In the genomic region with DNA sequence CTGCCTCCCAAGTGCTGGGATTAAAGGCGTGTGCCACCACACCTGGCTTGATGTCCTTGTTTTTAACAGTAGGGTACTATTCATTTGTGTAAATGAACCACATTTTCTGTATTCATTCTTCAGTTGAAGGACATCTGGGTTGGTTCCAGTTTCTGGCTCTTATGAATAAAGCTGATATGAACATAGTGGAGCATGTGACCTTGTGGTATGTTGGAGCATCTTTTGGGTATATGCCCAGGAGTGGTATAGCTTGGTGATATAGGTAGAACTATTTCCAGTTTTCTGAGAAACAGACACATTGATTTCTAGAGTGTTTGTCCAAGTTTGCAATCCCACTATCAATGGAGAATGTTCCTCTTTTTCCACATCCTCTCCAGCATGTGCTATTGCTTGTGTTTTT, we compare ENCODE assay signal across 32 mouse cellular contexts.
"Had no signal": no experiment of that assay in that cellular context is flagged by ENCODE, and none has a peak within 500 bp of the region (broad histone marks: within the 10 kb centered on the region; RNA-seq: fewer than 3 reads in every experiment).

No protein-coding gene starts in this region.

- H3K4me3 ChIP-seq: limb, embryonic 10.5 days; limb, embryonic 12.5 days; limb, embryonic 13.5 days; limb, embryonic 15.5 days; liver, embryonic 12.5 days; liver, embryonic 13.5 days; liver, embryonic 15.5 days; lung, embryonic 15.5 days; megakaryocyte, embryonic 14.5 days; midbrain, embryonic 10.5 days; midbrain, embryonic 12.5 days; midbrain, embryonic 13.5 days; midbrain, embryonic 15.5 days; myocyte; neural tube, embryonic 12.5 days had no signal

- H3K4me2 ChIP-seq: limb, embryonic 12.5 days; limb, embryonic 13.5 days; limb, embryonic 15.5 days; liver, embryonic 11.5 days; liver, embryonic 12.5 days; liver, embryonic 13.5 days; liver, embryonic 15.5 days; lung, embryonic 14.5 days; lung, embryonic 15.5 days; midbrain, embryonic 11.5 days; midbrain, embryonic 12.5 days; midbrain, embryonic 13.5 days; midbrain, embryonic 15.5 days; neural tube, embryonic 12.5 days had no signal

- H3K27ac ChIP-seq: limb, embryonic 10.5 days; limb, embryonic 12.5 days; limb, embryonic 13.5 days; limb, embryonic 15.5 days; liver, embryonic 12.5 days; liver, embryonic 13.5 days; liver, embryonic 14.5 days; liver, embryonic 15.5 days; lung, embryonic 15.5 days; macrophage; midbrain, embryonic 10.5 days; midbrain, embryonic 12.5 days; midbrain, embryonic 13.5 days; midbrain, embryonic 15.5 days; neural tube, embryonic 12.5 days had no signal

- ATAC-seq: liver, embryonic 12.5 days; liver, postnatal 0 days; lung, postnatal 0 days; midbrain, embryonic 13.5 days; midbrain, embryonic 15.5 days; midbrain, embryonic 16.5 days had no signal

- DNase-seq: left cerebral cortex, postnatal 4 days; liver; liver, embryonic 13.5 days; liver, postnatal 0 days; lung, adult 18-20 months; lung, adult 2 months; lung, embryonic 14.5 days; lung, postnatal 10 days; lung, postnatal 14 days; lung, postnatal 36 days; lung, postnatal 4 days; midbrain, embryonic 14.5 days had no signal

- H3K9me3 ChIP-seq: limb, embryonic 10.5 days; limb, embryonic 12.5 days; limb, embryonic 13.5 days; limb, embryonic 15.5 days; liver, embryonic 12.5 days; liver, embryonic 13.5 days; liver, embryonic 15.5 days; lung, embryonic 15.5 days; megakaryocyte, embryonic 14.5 days; midbrain, embryonic 10.5 days; midbrain, embryonic 12.5 days; midbrain, embryonic 13.5 days; midbrain, embryonic 15.5 days; neural tube, embryonic 12.5 days had no signal

- H3K27me3 ChIP-seq: limb, embryonic 12.5 days; limb, embryonic 13.5 days; limb, embryonic 15.5 days; liver, embryonic 12.5 days; liver, embryonic 13.5 days; liver, embryonic 15.5 days; lung, embryonic 15.5 days; megakaryocyte, embryonic 14.5 days; midbrain, embryonic 15.5 days; neural tube, embryonic 12.5 days had no signal

- H3K9ac ChIP-seq: limb, embryonic 12.5 days; limb, embryonic 13.5 days; limb, embryonic 15.5 days; liver, embryonic 12.5 days; liver, embryonic 13.5 days; liver, embryonic 14.5 days; liver, embryonic 15.5 days; liver, postnatal 0 days; lung, embryonic 14.5 days; lung, embryonic 15.5 days; midbrain, embryonic 12.5 days; midbrain, embryonic 13.5 days; midbrain, embryonic 15.5 days; neural tube, embryonic 12.5 days had no signal

- H3K36me3 ChIP-seq: limb, embryonic 10.5 days; limb, embryonic 12.5 days; limb, embryonic 13.5 days; limb, embryonic 15.5 days; liver, embryonic 12.5 days; liver, embryonic 13.5 days; liver, embryonic 15.5 days; lung, embryonic 15.5 days; midbrain, embryonic 10.5 days; midbrain, embryonic 12.5 days; midbrain, embryonic 13.5 days; midbrain, embryonic 15.5 days; neural tube, embryonic 12.5 days had no signal
